Mouse (Mus musculus) CH12.LX (cell line): Measurements from ENCODE around the gene Mrps36. TPM values are rescaled to one million over a fixed set of nuclear protein-coding genes. Genes with fewer than 3 reads are reported as not detected.
"Not testable (repeated sequence)": the region's sequence is repeated elsewhere in the genome, so short reads cannot be mapped to it uniquely, and the experiment has no call there.

Experiments
- DNase-seq: peaks from one replicate; pipeline ENCODE4 v3.0.0-alpha.2; 2013; ENCODE audit errors: extremely low read depth
- H3K27ac ChIP-seq: 2 replicates; pipeline ENCODE4 v1.5.1; 2012; ENCODE audit warnings: low read depth, mild to moderate bottlenecking, control low read depth, moderate library complexity; ENCODE audit not compliant: insufficient read depth
- H3K27me3 ChIP-seq: replicated peaks from 2 replicates; pipeline ENCODE3; 2012; ENCODE audit warnings: inconsistent platforms
- H3K36me3 ChIP-seq, 2 experiments: replicated peaks in 1 of 2; 2 replicates each; pipeline versions ENCODE3 to v1.6.1; 2012; ENCODE audit warnings: inconsistent platforms in 1 of 2, low read length in 1 of 2, mild to moderate bottlenecking in 1 of 2, mixed read lengths in 1 of 2, moderate library complexity in 1 of 2; ENCODE audit not compliant: control insufficient read depth in 1 of 2, insufficient read depth in 1 of 2
- H3K4me1 ChIP-seq, 2 experiments: 2 replicates each; pipeline ENCODE4 v1.6.1; 2012; ENCODE audit warnings: inconsistent platforms in 1 of 2, moderate library complexity in 1 of 2; ENCODE audit not compliant: insufficient read depth in 2 of 2, control insufficient read depth in 1 of 2
- H3K4me2 ChIP-seq: 2 replicates; pipeline ENCODE4 v1.6.1; 2012; ENCODE audit warnings: low read depth, mild to moderate bottlenecking, control low read depth; ENCODE audit not compliant: poor library complexity, insufficient read depth, severe bottlenecking
- H3K4me3 ChIP-seq, 3 experiments: fragments of 150-350 bp in 1 of 3; sonication (generic) in 1 of 3; replicated peaks in 1 of 3; 2 replicates each; pipeline versions ENCODE3 to v1.5.1; 2011 to 2012; ENCODE audit warnings: low read depth in 2 of 3, low read length in 2 of 3, mild to moderate bottlenecking in 2 of 3, moderate library complexity in 2 of 3, control low read depth in 1 of 3, improper control_type of control experiment in 1 of 3, inconsistent platforms in 1 of 3, mixed read lengths in 1 of 3; ENCODE audit not compliant: poor library complexity in 1 of 3
- H3K79me2 ChIP-seq: replicated peaks from 2 replicates; pipeline ENCODE4 v1.6.1; 2012; ENCODE audit warnings: mild to moderate bottlenecking, moderate library complexity; ENCODE audit not compliant: control insufficient read depth, poor library complexity, insufficient read depth, severe bottlenecking; ENCODE audit errors: extremely low read depth
- H3K9ac ChIP-seq: 2 replicates; pipeline ENCODE4 v1.6.1; 2012; ENCODE audit warnings: low read depth, mild to moderate bottlenecking, control low read depth, moderate library complexity; ENCODE audit not compliant: insufficient read depth
- H3K9me3 ChIP-seq: replicated peaks from 2 replicates; pipeline ENCODE3; 2012; ENCODE audit warnings: low read length, inconsistent platforms, mixed read lengths
- ELF1 ChIP-seq: IDR thresholded peaks from 2 replicates; pipeline ENCODE4 v1.6.1; 2014; ENCODE audit warnings: low read depth, mild to moderate bottlenecking, inconsistent platforms, low read length, improper control_type of control experiment
- HCFC1 ChIP-seq: IDR thresholded peaks from 2 replicates; pipeline ENCODE4 v1.6.1; 2012; ENCODE audit warnings: low read depth, mild to moderate bottlenecking, inconsistent platforms, low read length, improper control_type of control experiment
- IRF4 ChIP-seq: IDR thresholded peaks from 2 replicates; pipeline ENCODE4 v1.6.1; 2014; ENCODE audit warnings: low read depth, mild to moderate bottlenecking, inconsistent platforms, low read length, improper control_type of control experiment
- JUND ChIP-seq: conservative IDR thresholded peaks from 2 replicates; pipeline ENCODE4 v1.6.1; 2011; ENCODE audit warnings: low read depth, low read length, improper control_type of control experiment
- MYC ChIP-seq: IDR thresholded peaks from 2 replicates; pipeline ENCODE4 v1.6.1; 2011; ENCODE audit warnings: low read depth, mild to moderate bottlenecking, improper control_type of control experiment, low read length
- NELFE ChIP-seq: IDR thresholded peaks from 2 replicates; pipeline ENCODE4 v1.6.1; 2011; ENCODE audit warnings: low read depth, low read length, improper control_type of control experiment
- NRF1 ChIP-seq: IDR thresholded peaks from 2 replicates; pipeline ENCODE4 v1.6.1; 2014; ENCODE audit warnings: low read depth, mild to moderate bottlenecking, inconsistent platforms, low read length, improper control_type of control experiment, moderate library complexity
- RCOR1 ChIP-seq: conservative IDR thresholded peaks from 2 replicates; pipeline ENCODE4 v1.6.1; 2012; ENCODE audit warnings: low read depth, mild to moderate bottlenecking, inconsistent platforms, low read length, improper control_type of control experiment
- SIN3A ChIP-seq: IDR thresholded peaks from 2 replicates; pipeline ENCODE4 v1.6.1; 2012; ENCODE audit warnings: low read length, improper control_type of control experiment, inconsistent platforms
- TBP ChIP-seq: conservative IDR thresholded peaks from 2 replicates; pipeline ENCODE4 v1.6.1; 2011; ENCODE audit warnings: low read depth, low read length, improper control_type of control experiment
- USF1 ChIP-seq: IDR thresholded peaks from 2 replicates; pipeline ENCODE4 v1.6.1; 2014; ENCODE audit warnings: low read depth, mild to moderate bottlenecking, inconsistent platforms, low read length, improper control_type of control experiment
- USF2 ChIP-seq: conservative IDR thresholded peaks from 2 replicates; pipeline ENCODE4 v1.6.1; 2011; ENCODE audit warnings: low read depth, low read length, improper control_type of control experiment
- ZC3H11A ChIP-seq: IDR thresholded peaks from 2 replicates; pipeline ENCODE4 v1.6.1; 2012; ENCODE audit warnings: low read depth, mild to moderate bottlenecking, inconsistent platforms, low read length, improper control_type of control experiment
- ZMIZ1 ChIP-seq: IDR thresholded peaks from 2 replicates; pipeline ENCODE4 v1.6.1; 2012; ENCODE audit warnings: low read depth, mild to moderate bottlenecking, inconsistent platforms, low read length, improper control_type of control experiment
- ZNF384 ChIP-seq: IDR thresholded peaks from 2 replicates; pipeline ENCODE4 v1.6.1; 2012; ENCODE audit warnings: low read depth, low read length, improper control_type of control experiment, inconsistent platforms
- dilution Hi-C: fragments of 300-500 bp; cut with MboI; formaldehyde crosslinking; loops from 2 replicates; pipeline ENCODE4 v1.14.3; 2020; ENCODE audit warnings: low sequenced_read_pairs; ENCODE audit not compliant: extremely low pct_unique_long_range_greater_than_20kb, extremely low pct_ligation_motif_present
- in situ Hi-C: fragments of 300-500 bp; cut with MboI; formaldehyde crosslinking; loops from 3 replicates; pipeline ENCODE4 v1.14.3; 2019; ENCODE audit warnings: low sequenced_read_pairs, low pct_ligation_motif_present, low pct_unique_long_range_greater_than_20kb, mixed read lengths
- polyA plus RNA-seq: library from polyadenylated mRNA; unstranded; fragments of >175 nt; gene quantifications from 2 replicates; pipeline ENCODE4 v1.2.1, GENCODE M21; 2012; ENCODE audit warnings: low read depth; ENCODE audit not compliant: insufficient read length
- total RNA-seq, 2 experiments: library from RNA; depleted of rRNA; stranded (reverse); fragments of 300-350 nt in 1 of 2; fragments of >200 nt in 1 of 2; gene quantifications; 2 replicates each; pipeline ENCODE4 v1.2.3; 2012 to 2014

Gene Mrps36
- total and polyA plus RNA-seq, 3 experiments = 70.0 to 94.0 (median 89.3) TPM

GRCm38 (mm10) chr13:100789083-100789482, 44.6 kb upstream of the Mrps36 start:
- Histone ChIP-seq H3K9me3 (no peaks in the 10 kb centered on the region), H3K4me3 (no peak overlapping the region), H3K27ac (no peak overlapping the region), H3K4me1 (peaks cover 0 to 7% of the 10 kb centered on the region in 2 experiments; a peak in 2 of 4 replicates), H3K4me2 (no peak overlapping the region), H3K36me3 (peaks cover 5 to 10% of the 10 kb centered on the region in 2 experiments), H3K79me2 (peaks cover 21% of the 10 kb centered on the region), H3K27me3 (no peaks in the 10 kb centered on the region), H3K9ac (no peak overlapping the region)
- TF ChIP-seq ZMIZ1 (no peak), ZC3H11A (no peak), SIN3A (no peak), IRF4 (no peak), MYC (no peak), NELFE (no peak), JUND (no peak), TBP (no peak), USF2 (no peak), USF1 (no peak), ZNF384 (no peak), NRF1 (no peak), HCFC1 (no peak), RCOR1 (no peak), ELF1 (no peak)
- DNase-seq = no peak
- in situ Hi-C loops = no loop called here
- dilution Hi-C loops = no loop called here

GRCm38 (mm10) chr13:100788057-100788456, 43.6 kb upstream of the Mrps36 start:
- in situ Hi-C loops, DNase-seq, H3K27ac ChIP-seq, dilution Hi-C loops, H3K27me3 ChIP-seq, H3K9ac ChIP-seq, H3K9me3 ChIP-seq, H3K4me3 ChIP-seq, H3K4me2 ChIP-seq: not testable (repeated sequence)
- Histone ChIP-seq H3K79me2 (peaks cover 25% of the 10 kb centered on the region), H3K4me1 (peaks cover 0 to 18% of the 10 kb centered on the region in 2 experiments; a peak in 2 of 4 replicates), H3K36me3 (peaks cover 14 to 19% of the 10 kb centered on the region in 2 experiments)
